Mouse (Mus musculus) embryonic facial prominence, embryonic 13.5 days (tissue): Measurements from ENCODE around the gene Dnase2b. TPM values are rescaled to one million over a fixed set of nuclear protein-coding genes. Genes with fewer than 3 reads are reported as not detected.

Experiments
- polyA plus RNA-seq: library from polyadenylated mRNA; unstranded; fragments of >200 nt; fragmentation: Nextera tagmentation; extraction: Ambion mirVana; gene quantifications from 2 replicates; pipeline ENCODE4 v1.2.1, GENCODE M21; 2015

The Dnase2b gene
- polyA plus RNA-seq, 1 experiment from 2014 or later, result 0.07 TPM

Other genes starting within 250 kb of the Dnase2b start
- gene Ssx2ip, start 211.0 kb downstream of the Dnase2b start, polyA plus RNA-seq, result 22.1 and 26.4 TPM in 2 replicates
- 9.1 and 9.6 TPM in 2 replicates for gene Ctbs, start 165.8 kb downstream of the Dnase2b start, polyA plus RNA-seq
- gene Spata1, start 115.8 kb downstream of the Dnase2b start, polyA plus RNA-seq, result 9.9 and 10.2 TPM in 2 replicates
- 857 and 874 TPM in 2 replicates for gene Gng5, start 115.8 kb downstream of the Dnase2b start, polyA plus RNA-seq
- 53.3 and 59.5 TPM in 2 replicates for gene Rpf1, start 94.2 kb downstream of the Dnase2b start, polyA plus RNA-seq
- gene Uox, start 45.2 kb downstream of the Dnase2b start, polyA plus RNA-seq, result 0.17 and 0.91 TPM in 2 replicates
- 0.13 and 0.33 TPM in 2 replicates for gene 4930503B20Rik, start 35.7 kb upstream of the Dnase2b start, polyA plus RNA-seq
- 1.4 and 1.8 TPM in 2 replicates for gene Samd13, start 70.0 kb upstream of the Dnase2b start, polyA plus RNA-seq
- gene Prkacb, start 197.4 kb upstream of the Dnase2b start, polyA plus RNA-seq, result 69.1 and 72.4 TPM in 2 replicates
- 1.6 and 2.3 TPM in 2 replicates for gene Ttll7, start 236.8 kb upstream of the Dnase2b start, polyA plus RNA-seq